Mouse (Mus musculus) liver, adult 2 months (tissue): ENCODE data around the gene H1foo.

ENCODE experiments used
- CTCF ChIP-seq: fragments of 200-500 bp; IDR thresholded peaks from 2 replicates; pipeline ENCODE4 v1.5.1; 2011; ENCODE audit warnings: low read depth, low read length, control low read depth
- POLR2A ChIP-seq: fragments of 200-500 bp; IDR thresholded peaks from 2 replicates; pipeline ENCODE4 v1.6.1; 2011; ENCODE audit warnings: low read length, control low read depth; ENCODE audit not compliant: insufficient read depth; ENCODE audit errors: extremely low read depth

GRCm38 (mm10) chr6:115911763-115912162, 33.0 kb upstream of the H1foo start:
- TF ChIP-seq CTCF = no peak
- no peak for TF ChIP-seq POLR2A
